Mouse (Mus musculus): ENCODE data around the gene Ccnk. TPM values are rescaled to one million over a fixed set of nuclear protein-coding genes. Genes with fewer than 3 reads are reported as not detected.

Ccnk gene
- total and polyA plus RNA-seq, 2 experiments from 2014 or later, result 1.9 to 13.5 TPM

GRCm38 (mm10) chr12:108187541-108188091 is 8.2 kb downstream of the Ccnk start:
- no peaks in the 10 kb centered on the region for H3K9me3 ChIP-seq (ENCODE audit: low read length)
- DNase-seq (no peak), ATAC-seq (peak; percentile 47; the same call in 1 of the 2 replicates)
- 90% methylated on average over 6 of the region's 6 CpGs for WGBS
- no peak overlapping the region for H3K4me2 ChIP-seq (ENCODE audit: low read depth)
- peaks cover 60% of the 10 kb centered on the region for H3K36me3 ChIP-seq (ENCODE audit: insufficient read depth)
- H3K4me3 ChIP-seq (ENCODE audit: low read depth, low read length), result no peak overlapping the region
- TF ChIP-seq CTCF (IDR thresholded peaks at IDR 0.05; ENCODE audit: low read depth), result peak; percentile 38
- H3K9ac ChIP-seq, result no peak overlapping the region
- no peak overlapping the region for H3K27ac ChIP-seq (ENCODE audit: low read depth, low read length)
- H3K27me3 ChIP-seq (ENCODE audit: insufficient read depth, low read length), result no peaks in the 10 kb centered on the region
- H3K4me1 ChIP-seq (ENCODE audit: insufficient read depth), result no peaks in the 10 kb centered on the region

DNA sequence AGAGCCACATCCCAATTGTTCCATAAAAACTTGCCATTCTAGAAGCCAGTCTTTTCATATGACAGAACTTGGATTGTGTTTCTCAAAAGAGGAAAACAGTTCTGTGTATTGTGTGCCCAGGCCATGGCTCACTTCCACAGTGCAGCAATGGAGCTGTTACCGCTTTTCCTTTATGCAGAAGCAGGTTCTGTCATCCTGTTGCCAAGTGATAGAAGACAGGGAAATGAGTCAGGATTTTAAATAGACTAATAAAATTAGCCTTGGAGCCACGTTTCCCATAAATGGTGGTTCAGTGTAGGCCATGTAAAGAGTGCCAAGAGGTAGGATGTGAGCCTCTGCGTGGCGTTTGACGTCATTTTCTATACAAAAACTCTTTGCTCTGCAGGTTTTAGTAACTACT is 14.5 kb downstream of the Ccnk start:
- no peak overlapping the region for H3K4me2 ChIP-seq (ENCODE audit: low read depth)
- no peak overlapping the region for H3K4me3 ChIP-seq (ENCODE audit: low read depth, low read length)
- H3K4me1 ChIP-seq (ENCODE audit: insufficient read depth), result no peaks in the 10 kb centered on the region
- H3K36me3 ChIP-seq (ENCODE audit: insufficient read depth), result peaks cover 85% of the 10 kb centered on the region
- no peak overlapping the region for H3K9ac ChIP-seq
- WGBS, result 77% methylated on average over 5 of the region's 5 CpGs
- ATAC-seq, result 0 out of 2 replicates have a peak, but pooled peaks have one; percentile 18
- no peak overlapping the region for H3K27ac ChIP-seq (ENCODE audit: low read depth, low read length)
- TF ChIP-seq CTCF (IDR thresholded peaks at IDR 0.05; ENCODE audit: low read depth), result no peak
- DNase-seq, result no peak
- H3K9me3 ChIP-seq (ENCODE audit: low read length), result no peaks in the 10 kb centered on the region
- no peaks in the 10 kb centered on the region for H3K27me3 ChIP-seq (ENCODE audit: insufficient read depth, low read length)

- no peak overlapping the region for H3K9ac ChIP-seq
- DNase-seq, result no peak
- H3K4me1 ChIP-seq (ENCODE audit: insufficient read depth), result no peaks in the 10 kb centered on the region
- no peak for ATAC-seq
- H3K4me2 ChIP-seq (ENCODE audit: low read depth), result no peak overlapping the region
- H3K27me3 ChIP-seq (ENCODE audit: insufficient read depth, low read length), result no peaks in the 10 kb centered on the region
- H3K4me3 ChIP-seq (ENCODE audit: low read depth, low read length), result no peak overlapping the region
- no peak for TF ChIP-seq CTCF (IDR thresholded peaks at IDR 0.05; ENCODE audit: low read depth)
- H3K27ac ChIP-seq (ENCODE audit: low read depth, low read length), result no peak overlapping the region
- H3K9me3 ChIP-seq (ENCODE audit: low read length), result no peaks in the 10 kb centered on the region
- peaks cover 86% of the 10 kb centered on the region for H3K36me3 ChIP-seq (ENCODE audit: insufficient read depth)
- WGBS, result 96% methylated on average over 11 of the region's 11 CpGs
These were observed 16.4 kb downstream of the Ccnk start for GRCm38 (mm10) chr12:108195761-108196160.

DNA sequence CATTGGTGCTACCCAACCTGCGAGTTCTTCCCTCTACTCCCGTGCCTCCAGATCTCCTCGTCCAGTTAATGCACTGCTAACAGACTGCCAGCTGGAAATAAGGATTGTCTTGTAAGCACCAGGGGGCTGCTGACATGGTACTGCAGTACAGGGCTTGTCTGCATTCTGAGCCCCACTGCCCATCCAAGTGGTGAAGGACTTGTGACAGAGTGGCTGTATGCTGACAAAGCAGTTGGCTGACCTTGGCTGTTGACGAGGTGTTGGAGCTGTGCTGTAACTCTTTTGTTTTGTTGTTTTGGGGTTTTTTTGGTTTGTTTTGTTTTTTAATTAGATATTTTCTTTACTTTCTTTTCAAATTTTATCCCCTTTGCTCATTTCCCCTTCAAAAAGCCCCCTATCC is 19.1 kb downstream of the Ccnk start:
- Histone ChIP-seq H3K4me2 (ENCODE audit: low read depth) (no peak overlapping the region), H3K4me1 (ENCODE audit: insufficient read depth) (no peaks in the 10 kb centered on the region), H3K9ac (no peak overlapping the region), H3K27me3 (ENCODE audit: insufficient read depth, low read length) (no peaks in the 10 kb centered on the region), H3K4me3 (ENCODE audit: low read depth, low read length) (no peak overlapping the region), H3K36me3 (ENCODE audit: insufficient read depth) (peaks cover 89% of the 10 kb centered on the region), H3K27ac (ENCODE audit: low read depth, low read length) (no peak overlapping the region), H3K9me3 (ENCODE audit: low read length) (no peaks in the 10 kb centered on the region)
- DNase-seq, result no peak
- no peak for TF ChIP-seq CTCF (IDR thresholded peaks at IDR 0.05; ENCODE audit: low read depth)
- no peak for ATAC-seq
- WGBS, result 81% methylated on average over 4 of the region's 4 CpGs

GRCm38 (mm10) chr12:108200094-108200493 is 20.7 kb downstream of the Ccnk start:
- H3K27me3 ChIP-seq (ENCODE audit: insufficient read depth, low read length), result no peaks in the 10 kb centered on the region
- peak; percentile 43 for ATAC-seq
- no peaks in the 10 kb centered on the region for H3K9me3 ChIP-seq (ENCODE audit: low read length)
- no peak for TF ChIP-seq CTCF (IDR thresholded peaks at IDR 0.05; ENCODE audit: low read depth)
- WGBS, result 97% methylated on average over 1 of the region's 1 CpGs
- no peak overlapping the region for H3K4me2 ChIP-seq (ENCODE audit: low read depth)
- H3K9ac ChIP-seq, result no peak overlapping the region
- DNase-seq, result no peak
- no peak overlapping the region for H3K4me3 ChIP-seq (ENCODE audit: low read depth, low read length)
- peaks cover 89% of the 10 kb centered on the region for H3K36me3 ChIP-seq (ENCODE audit: insufficient read depth)
- H3K4me1 ChIP-seq (ENCODE audit: insufficient read depth), result no peaks in the 10 kb centered on the region
- H3K27ac ChIP-seq (ENCODE audit: low read depth, low read length), result no peak overlapping the region

DNA sequence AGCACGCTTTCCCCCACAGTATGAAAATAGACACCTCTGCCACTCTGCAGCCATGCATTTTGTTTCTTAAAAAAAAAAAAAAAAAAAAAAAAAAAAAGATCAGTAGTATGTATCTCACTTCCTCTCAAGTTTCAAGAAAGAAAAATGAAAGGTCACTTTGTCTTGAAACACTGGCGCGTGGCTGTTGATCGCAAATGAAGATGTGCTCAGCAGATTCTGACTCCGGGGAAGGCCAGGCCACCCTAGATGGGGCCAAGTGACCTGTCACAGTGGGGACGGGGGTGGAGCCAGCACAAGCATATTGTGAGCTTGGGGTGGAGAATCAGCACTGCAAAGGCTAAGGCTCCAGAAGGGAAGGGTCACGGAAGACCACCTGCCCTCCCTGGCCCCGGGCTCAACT is 24.5 kb downstream of the Ccnk start:
- no peak overlapping the region for H3K4me3 ChIP-seq (ENCODE audit: low read depth, low read length)
- no peak for TF ChIP-seq CTCF (IDR thresholded peaks at IDR 0.05; ENCODE audit: low read depth)

GRCm38 (mm10) chr12:108204978-108205377 is 25.6 kb downstream of the Ccnk start:
- no peak overlapping the region for H3K4me3 ChIP-seq (ENCODE audit: low read depth, low read length)
- no peaks in the 10 kb centered on the region for H3K4me1 ChIP-seq (ENCODE audit: insufficient read depth)
- ATAC-seq (no peak), DNase-seq (no peak)
- no peak overlapping the region for H3K9ac ChIP-seq
- no peaks in the 10 kb centered on the region for H3K27me3 ChIP-seq (ENCODE audit: insufficient read depth, low read length)
- WGBS, result 72% methylated on average over 12 of the region's 12 CpGs
- TF ChIP-seq CTCF (IDR thresholded peaks at IDR 0.05; ENCODE audit: low read depth), result no peak
- H3K9me3 ChIP-seq (ENCODE audit: low read length), result no peaks in the 10 kb centered on the region
- peaks cover 61% of the 10 kb centered on the region for H3K36me3 ChIP-seq (ENCODE audit: insufficient read depth)
- H3K4me2 ChIP-seq (ENCODE audit: low read depth), result no peak overlapping the region
- H3K27ac ChIP-seq (ENCODE audit: low read depth, low read length), result no peak overlapping the region

More for the DNA sequence above, 24.5 kb downstream of the Ccnk start:
- H3K36me3 ChIP-seq (ENCODE audit: insufficient read depth), result peaks cover 72% of the 10 kb centered on the region
- ATAC-seq (no peak), DNase-seq (no peak)
- no peak overlapping the region for H3K9ac ChIP-seq
- H3K27me3 ChIP-seq (ENCODE audit: insufficient read depth, low read length), result no peaks in the 10 kb centered on the region
- H3K4me1 ChIP-seq (ENCODE audit: insufficient read depth), result no peaks in the 10 kb centered on the region
- no peaks in the 10 kb centered on the region for H3K9me3 ChIP-seq (ENCODE audit: low read length)
- WGBS, result 85% methylated on average over 8 of the region's 8 CpGs
- H3K27ac ChIP-seq (ENCODE audit: low read depth, low read length), result no peak overlapping the region
- no peak overlapping the region for H3K4me2 ChIP-seq (ENCODE audit: low read depth)
